Mouse (Mus musculus) liver, postnatal 0 days (tissue): ENCODE data around the gene Als2. TPM values are rescaled to one million over a fixed set of nuclear protein-coding genes. Genes with fewer than 3 reads are reported as not detected.

ENCODE experiments used
- ATAC-seq: fragments of 200-750 bp; cut with Nextera tagmentation; 2 replicates; pipeline ENCODE4 v1.8.0; 2017; ENCODE audit warnings: mild to moderate bottlenecking, moderate library complexity
- DNase-seq: peaks from one replicate; pipeline ENCODE4 v3.0.0-alpha.2; 2016
- H3K27ac ChIP-seq: fragments of 300-500 bp; sonication (generic); 2 replicates; pipeline ENCODE4 v1.5.1; 2014; ENCODE audit warnings: antibody characterized with exemption, moderate library complexity, mild to moderate bottlenecking, low read depth
- H3K27me3 ChIP-seq: fragments of 300-500 bp; sonication (generic); 2 replicates; pipeline ENCODE4 v1.6.1; 2014; ENCODE audit warnings: low read length, control low read depth, mixed read lengths; ENCODE audit not compliant: insufficient read depth
- H3K36me3 ChIP-seq: fragments of 300-500 bp; sonication (generic); replicated peaks from 2 replicates; pipeline ENCODE4 v1.6.1; 2014; ENCODE audit warnings: mild to moderate bottlenecking, control low read depth, low read length, moderate library complexity, mixed read lengths; ENCODE audit not compliant: insufficient read depth
- H3K4me1 ChIP-seq: fragments of 300-500 bp; sonication (generic); 2 replicates; pipeline ENCODE4 v1.6.1; 2014; ENCODE audit warnings: antibody characterized with exemption, mild to moderate bottlenecking, control low read depth; ENCODE audit not compliant: insufficient read depth
- H3K4me2 ChIP-seq: fragments of 300-500 bp; sonication (generic); 2 replicates; pipeline ENCODE4 v1.6.1; 2014; ENCODE audit warnings: low read depth, mild to moderate bottlenecking, low read length, moderate library complexity, mixed read lengths
- H3K4me3 ChIP-seq: fragments of 300-500 bp; sonication (generic); 2 replicates; pipeline ENCODE4 v1.5.1; 2014; ENCODE audit warnings: low read depth, low read length
- H3K9ac ChIP-seq: fragments of 300-500 bp; sonication (generic); replicated peaks from 2 replicates; pipeline ENCODE4 v1.6.1; 2014; ENCODE audit warnings: mild to moderate bottlenecking, moderate library complexity
- H3K9me3 ChIP-seq: fragments of 300-500 bp; sonication (generic); 2 replicates; pipeline ENCODE4 v1.6.1; 2016; ENCODE audit warnings: mild to moderate bottlenecking, control low read depth, low read length, mixed read lengths
- CTCF ChIP-seq: sonication (generic); IDR thresholded peaks from 2 replicates; pipeline ENCODE4 v1.5.1; 2016; ENCODE audit warnings: antibody characterized with exemption, low read depth
- EP300 ChIP-seq: IDR thresholded peaks from 2 replicates; pipeline ENCODE4 v1.6.1; 2016; ENCODE audit warnings: antibody characterized with exemption, low read depth, mild to moderate bottlenecking
- WGBS: fragments of 180-500 bp; shearing (Covaris S2); extraction: QIAGEN DNeasy Blood & Tissue Kit; methylation state at CpG from one replicate; pipeline ENCODE4 v1.1.7; 2014; ENCODE audit not compliant: insufficient replicate concordance; 5-methylcytosine and 5-hydroxymethylcytosine counted together
- polyA plus RNA-seq: library from polyadenylated mRNA; unstranded; fragments of >200 nt; fragmentation: Nextera tagmentation; extraction: Ambion mirVana; gene quantifications from 2 replicates; pipeline ENCODE4 v1.2.1, GENCODE M21; 2015

The Als2 gene
- polyA plus RNA-seq, 1 experiment from 2014 or later = 5.8 TPM

DNA sequence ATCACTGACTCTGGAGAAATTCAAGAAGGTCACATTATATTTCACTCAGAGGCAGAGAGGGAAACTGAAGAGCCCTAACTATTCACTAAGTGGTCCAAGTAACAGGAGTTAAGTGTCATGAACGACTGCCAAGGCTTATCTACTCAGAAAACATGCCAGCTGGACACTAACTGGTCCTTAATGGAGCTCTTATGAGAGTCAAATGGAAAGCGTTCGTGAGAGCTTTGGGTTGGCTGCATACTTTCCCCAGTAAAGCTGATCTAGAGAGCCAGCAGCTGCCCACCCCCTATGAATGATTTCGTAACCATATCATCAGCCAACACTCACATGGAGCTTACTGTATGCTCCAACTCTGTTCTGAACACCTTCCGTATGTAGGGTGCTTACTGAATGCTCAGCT is 102.6 kb downstream of the Als2 start:
- Histone ChIP-seq H3K9me3 (no peaks in the 10 kb centered on the region), H3K4me1 (no peaks in the 10 kb centered on the region), H3K4me2 (no peak overlapping the region), H3K27ac (no peak overlapping the region), H3K27me3 (no peaks in the 10 kb centered on the region), H3K4me3 (no peak overlapping the region), H3K9ac (no peak overlapping the region), H3K36me3 (no peaks in the 10 kb centered on the region)
- TF ChIP-seq CTCF = no peak
- no peak for TF ChIP-seq EP300
- ATAC-seq (no peak), DNase-seq (no peak)
- 59% methylated on average over 5 of the region's 5 CpGs for WGBS

DNA sequence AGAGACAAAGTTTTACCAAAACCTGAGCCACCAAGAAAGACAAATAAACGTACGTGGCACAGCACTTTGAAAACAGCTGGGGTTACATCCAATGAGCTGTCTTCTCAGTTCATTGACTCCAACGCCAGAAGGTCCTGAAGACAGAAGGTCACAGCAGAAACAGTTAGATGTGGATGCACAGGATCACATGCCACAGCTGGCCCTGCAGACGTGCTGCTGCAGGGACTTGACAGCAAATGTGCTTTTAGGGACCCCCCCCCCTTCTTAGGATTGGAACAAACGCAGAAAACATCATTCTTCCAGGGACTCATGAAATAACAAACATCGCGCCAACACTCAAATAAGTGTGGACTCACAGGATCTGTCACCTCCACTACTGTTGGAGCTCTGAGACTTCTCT is 108.2 kb downstream of the Als2 start:
- Histone ChIP-seq H3K36me3 (no peaks in the 10 kb centered on the region), H3K4me1 (no peaks in the 10 kb centered on the region), H3K27ac (no peak overlapping the region), H3K9me3 (no peaks in the 10 kb centered on the region), H3K4me3 (no peak overlapping the region), H3K4me2 (no peak overlapping the region), H3K9ac (no peak overlapping the region), H3K27me3 (no peaks in the 10 kb centered on the region)
- no peak for DNase-seq
- 67% methylated on average over 7 of the region's 7 CpGs for WGBS
- no peak for TF ChIP-seq EP300
- no peak for TF ChIP-seq CTCF
- no peak for ATAC-seq

DNA sequence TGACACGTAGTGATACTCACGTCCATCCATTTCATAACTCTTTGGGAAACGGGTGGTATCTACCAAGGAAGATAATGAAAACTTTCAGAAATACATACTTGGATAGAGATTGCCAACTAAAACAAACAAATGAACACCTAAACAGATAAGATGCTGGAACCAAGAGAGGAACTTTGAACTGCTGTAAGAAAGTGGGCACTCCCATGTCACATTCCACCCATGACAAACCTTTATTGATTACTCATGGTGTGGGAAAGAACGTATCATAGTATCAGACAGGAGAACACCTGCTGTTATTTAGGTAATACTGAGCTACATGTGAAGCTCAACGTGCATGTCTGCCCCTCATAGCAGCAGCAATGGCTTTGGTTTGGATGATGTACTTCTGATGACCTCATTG is 111.5 kb downstream of the Als2 start:
- no peak for TF ChIP-seq EP300
- no peak for TF ChIP-seq CTCF
- DNase-seq (no peak), ATAC-seq (no peak)
- WGBS = 65% methylated on average over 5 of the region's 5 CpGs
- H3K4me3 ChIP-seq = no peak overlapping the region
- no peaks in the 10 kb centered on the region; the same call in 1 of the 2 replicates for H3K4me1 ChIP-seq
- H3K9ac ChIP-seq = no peak overlapping the region
- no peaks in the 10 kb centered on the region for H3K27me3 ChIP-seq
- no peaks in the 10 kb centered on the region for H3K9me3 ChIP-seq
- H3K27ac ChIP-seq = no peak overlapping the region
- no peak overlapping the region for H3K4me2 ChIP-seq
- no peaks in the 10 kb centered on the region for H3K36me3 ChIP-seq

- peak within 1 kb of the TSS; percentile 23; the same call in 1 of the 2 replicates for H3K27ac ChIP-seq
- WGBS = under 1% methylated on average over 74 of the region's 74 CpGs
- H3K9me3 ChIP-seq = no peaks in the 10 kb centered on the region
- TF ChIP-seq CTCF (peak; percentile 11; the same call in 1 of the 2 replicates), EP300 (no peak)
- no peaks in the 10 kb centered on the region for H3K36me3 ChIP-seq
- DNase-seq (peak; percentile 92), ATAC-seq (peak; percentile 99)
- peak within 1 kb of the TSS; percentile 70 for H3K9ac ChIP-seq
- peak within 1 kb of the TSS; percentile 91 for H3K4me2 ChIP-seq
- peaks cover 7% of the 10 kb centered on the region; the same call in 1 of the 2 replicates for H3K4me1 ChIP-seq
- H3K4me3 ChIP-seq = peak within 1 kb of the TSS; percentile 85
- H3K27me3 ChIP-seq = no peaks in the 10 kb centered on the region
Observed at GRCm38 (mm10) chr1:59119720-59120457, 117.1 kb downstream of the Als2 start, which contains the start of gene Tmem237. Gene Tmem237 (minus strand): TSS chr1:59120408.

Other genes with a start within 250 kb of the Als2 start
- gene C2cd6, start 142.3 kb downstream of the Als2 start, polyA plus RNA-seq = not detected in 2 replicates
- gene Tmem237, start 116.8 kb downstream of the Als2 start, polyA plus RNA-seq = 4.2 and 5.4 TPM in 2 replicates
- 0.28 and 0.31 TPM in 2 replicates for gene Mpp4, start 73.8 kb downstream of the Als2 start, polyA plus RNA-seq
- gene Cdk15, start 19.7 kb upstream of the Als2 start, polyA plus RNA-seq = 0.20 TPM in 1 of 2 replicates, not detected in the other
- gene Fzd7, start 245.2 kb upstream of the Als2 start, polyA plus RNA-seq = 0.76 and 0.99 TPM in 2 replicates